ENCODE assay signal across 8 mouse cellular contexts in genomic region chr4:156108606-156109546, GRCm38 (mm10). TPM values are rescaled to one million over a fixed set of nuclear protein-coding genes. Genes with fewer than 3 reads are reported as not detected.
DNase-seq lines count a peak whose midpoint lies in the region; ATAC-seq and TF ChIP-seq lines count a peak whose summit lies in the region.

No protein-coding gene starts in this region.

- H3K36me3 ChIP-seq in liver, embryonic 11.5 days (ENCODE audit: control insufficient read depth, insufficient read depth, low read length): no peaks in the 10 kb centered on the region
- no peaks in the 10 kb centered on the region for H3K36me3 ChIP-seq in myocyte (ENCODE audit: control insufficient read depth, insufficient read depth)

- no peaks in the 10 kb centered on the region for H3K27me3 ChIP-seq in liver, embryonic 11.5 days (replicated peaks; ENCODE audit: control insufficient read depth, insufficient read depth, low read length)
- H3K27me3 ChIP-seq in myocyte (ENCODE audit: control insufficient read depth, insufficient read depth, insufficient read length): no peaks in the 10 kb centered on the region

- H3K27ac ChIP-seq in liver, embryonic 11.5 days (ENCODE audit: low read depth, low read length): peak overlapping the region; percentile 91; the same call in 1 of the 2 replicates

- H3K9me3 ChIP-seq in liver, embryonic 11.5 days (ENCODE audit: control insufficient read depth, low read length): no peaks in the 10 kb centered on the region

- peak; percentile 53 for ATAC-seq in liver, embryonic 11.5 days (replicated peaks; ENCODE audit: low FRiP score)

- peak; percentile 71 for DNase-seq in urinary bladder, postnatal 14 days (ENCODE audit: low spot score)
- DNase-seq in urinary bladder, postnatal 10 days (ENCODE audit: low spot score): no peak
- peak; percentile 65 for DNase-seq in cerebellum, adult 9-11 months
- peak; percentile 46 for DNase-seq in forelimb bud, embryonic 11.5 days (ENCODE audit: low read depth, low spot score)
- DNase-seq in induced T-regulatory cell, adult 2 months (ENCODE audit: low read depth): peak; percentile 61
- peak; percentile 64 for DNase-seq in liver, embryonic 11.5 days (ENCODE audit: low spot score)
- peak; percentile 58 for DNase-seq in testis, postnatal 14 days (ENCODE audit: low spot score)

- H3ac ChIP-seq in myocyte (ENCODE audit: control insufficient read depth, insufficient read length): no peak overlapping the region

- peaks cover 5% of the 10 kb centered on the region for H3K4me1 ChIP-seq in liver, embryonic 11.5 days (replicated peaks; ENCODE audit: control insufficient read depth, insufficient read depth, low read length)

- no peak for TF ChIP-seq POLR2A in myocyte (IDR thresholded peaks at IDR 0.05; ENCODE audit: insufficient read length, low read depth)

- H3K4me2 ChIP-seq in liver, embryonic 11.5 days: peak overlapping the region; percentile 72
- peak overlapping the region; percentile 83 for H3K4me2 ChIP-seq in myocyte (ENCODE audit: low read depth)

- H3K9ac ChIP-seq in liver, embryonic 11.5 days (ENCODE audit: low read depth, low read length): peak overlapping the region; percentile 74

- WGBS in liver, embryonic 11.5 days: 23% methylated on average over 13 of the region's 13 CpGs

- H3K4me3 ChIP-seq in liver, embryonic 11.5 days (ENCODE audit: low read depth, low read length): peak overlapping the region; percentile 88
- H3K4me3 ChIP-seq in myocyte: peak overlapping the region; percentile 70

- H3K79me2 ChIP-seq in myocyte (ENCODE audit: control insufficient read depth, insufficient read depth): peaks cover 16% of the 10 kb centered on the region

TF ChIP-seq in myocyte, 11 proteins besides CTCF, POLR2A, EP300 and RAD21:
- TF ChIP-seq POLR2AphosphoS2 (IDR thresholded peaks at IDR 0.05; ENCODE audit: insufficient read length, low read depth): no peak
- TF ChIP-seq USF1 (IDR thresholded peaks at IDR 0.05; ENCODE audit: low read depth): no peak
- no peak for TF ChIP-seq MYOD1 (IDR thresholded peaks at IDR 0.05; ENCODE audit: control insufficient read depth in 1 of 3, insufficient read length in 2 of 3, low read depth in 2 of 3)
- TF ChIP-seq E2F4 (IDR thresholded peaks at IDR 0.05; ENCODE audit: insufficient read depth): no peak
- no peak for TF ChIP-seq TCF3 (IDR thresholded peaks at IDR 0.05; ENCODE audit: insufficient read length, low read depth)
- no peak for TF ChIP-seq MAX (IDR thresholded peaks at IDR 0.05; ENCODE audit: low read depth)
- no peak for TF ChIP-seq REST (IDR thresholded peaks at IDR 0.05; ENCODE audit: insufficient read depth, insufficient read length)
- TF ChIP-seq SRF (IDR thresholded peaks at IDR 0.05; ENCODE audit: control insufficient read depth, insufficient read length, low read depth): no peak
- no peak for TF ChIP-seq MYOG (IDR thresholded peaks at IDR 0.05; ENCODE audit: control insufficient read depth in 1 of 3, insufficient read depth in 1 of 3, insufficient read length in 2 of 3, low read depth in 2 of 3)
- TF ChIP-seq TCF12 (IDR thresholded peaks at IDR 0.05; ENCODE audit: insufficient read depth, poor library complexity, severe bottlenecking): no peak

RNA-seq across cellular contexts. Expression of gene 9430015G10Rik, which starts 0.9 kb away (rescaled TPM):
- polyA plus RNA-seq in liver, embryonic 11.5 days (2014; fragmentation: Nextera tagmentation; extraction: Ambion mirVana): 34.5 and 39.4 TPM in 2 replicates
- polyA plus RNA-seq in myocyte (2012; fragmentation: generic; extraction: Trizol): 11.0 TPM

RNA-seq across cellular contexts. Expression of gene Rnf223, which starts 21.4 kb away (rescaled TPM):
- polyA plus RNA-seq in liver, embryonic 11.5 days (2014; fragmentation: Nextera tagmentation; extraction: Ambion mirVana): 0.16 and 0.30 TPM in 2 replicates
- polyA plus RNA-seq in myocyte (2012; fragmentation: generic; extraction: Trizol): 0.26 TPM

RNA-seq across cellular contexts. Expression of gene Ttll10, which starts 49.7 kb away (rescaled TPM):
- 0.12 and 0.56 TPM in 2 replicates for polyA plus RNA-seq in liver, embryonic 11.5 days (2014; fragmentation: Nextera tagmentation; extraction: Ambion mirVana)
- polyA plus RNA-seq in myocyte (2012; fragmentation: generic; extraction: Trizol): not detected
